Mouse (Mus musculus) testis, postnatal 14 days (tissue): ENCODE results near the gene Mcpt8.
"Not testable (repeated sequence)": the region's sequence is repeated elsewhere in the genome, so short reads cannot be mapped to it uniquely, and the experiment has no call there.

Source experiments
- DNase-seq: peaks from one replicate; pipeline ENCODE4 v3.0.0; 2021; ENCODE audit warnings: low spot score

The Mcpt8 gene

GRCm38 (mm10) chr14:56085167-56085566 lies at the start of gene Mcpt8:
TSS of gene Mcpt8 (minus strand) at chr14:56085273.
- no peak for DNase-seq

- DNase-seq, result not testable (repeated sequence)
These were observed 48.6 kb upstream of the Mcpt8 start for GRCm38 (mm10) chr14:56133675-56134074.

- DNase-seq, result not testable (repeated sequence)
These were observed 47.4 kb upstream of the Mcpt8 start, which contains the start of gene Gzmd for GRCm38 (mm10) chr14:56132508-56132907. TSS of gene Gzmd (minus strand) at chr14:56132608.

- no peak for DNase-seq
These were observed 43.3 kb upstream of the Mcpt8 start for GRCm38 (mm10) chr14:56128341-56128740.

- no peak for DNase-seq
These were observed 38.4 kb upstream of the Mcpt8 start for GRCm38 (mm10) chr14:56123516-56123915.

GRCm38 (mm10) chr14:56120525-56120924 lies 35.5 kb upstream of the Mcpt8 start, which contains the start of gene Gzme:
TSS of gene Gzme (minus strand) at chr14:56120625.
- no peak for DNase-seq

- not testable (repeated sequence) for DNase-seq
These were observed 30.6 kb upstream of the Mcpt8 start for GRCm38 (mm10) chr14:56115531-56116310.

GRCm38 (mm10) chr14:56105447-56106180 lies 20.5 kb upstream of the Mcpt8 start:
- no peak for DNase-seq

GRCm38 (mm10) chr14:56105016-56105415 lies 19.9 kb upstream of the Mcpt8 start:
- no peak for DNase-seq

- DNase-seq, result no peak
These were observed 18.4 kb upstream of the Mcpt8 start for GRCm38 (mm10) chr14:56103452-56103851.

GRCm38 (mm10) chr14:56102386-56102785 lies 17.3 kb upstream of the Mcpt8 start, which contains the start of gene Ctsg:
TSS of gene Ctsg (minus strand) at chr14:56102574.
- DNase-seq, result no peak

- DNase-seq, result no peak
These were observed 13.9 kb upstream of the Mcpt8 start for GRCm38 (mm10) chr14:56098940-56099339.

GRCm38 (mm10) chr14:56097597-56097996 lies 12.5 kb upstream of the Mcpt8 start:
- DNase-seq, result no peak

- no peak for DNase-seq
These were observed 8.3 kb upstream of the Mcpt8 start for GRCm38 (mm10) chr14:56093353-56093752.

GRCm38 (mm10) chr14:56086711-56087110 lies 1.6 kb upstream of the Mcpt8 start:
- no peak for DNase-seq

GRCm38 (mm10) chr14:56082016-56082415 lies 3.1 kb downstream of the Mcpt8 start:
- no peak for DNase-seq

- DNase-seq, result not testable (repeated sequence)
These were observed 22.9 kb downstream of the Mcpt8 start, which contains the start of gene Mcpt4 for GRCm38 (mm10) chr14:56062213-56062612. TSS of gene Mcpt4 (minus strand) at chr14:56062313.

- no peak for DNase-seq
These were observed 27.4 kb downstream of the Mcpt8 start for GRCm38 (mm10) chr14:56057722-56058121.

GRCm38 (mm10) chr14:56055408-56055807 lies 29.7 kb downstream of the Mcpt8 start:
- DNase-seq, result no peak

- not testable (repeated sequence) for DNase-seq
These were observed 43.3 kb downstream of the Mcpt8 start, which contains the start of gene Mcpt2 for GRCm38 (mm10) chr14:56041792-56042191. TSS of gene Mcpt2 (plus strand) at chr14:56042041.

- no peak for DNase-seq
These were observed 50.6 kb downstream of the Mcpt8 start for GRCm38 (mm10) chr14:56034433-56034832.
